Mouse (Mus musculus) liver, adult 2 months (tissue): ENCODE data around the gene Smim23. TPM values are rescaled to one million over a fixed set of nuclear protein-coding genes. Genes with fewer than 3 reads are reported as not detected.

Experiments used
- DNase-seq: peaks from one replicate; pipeline ENCODE4 v3.0.0-alpha.2; 2011; ENCODE audit warnings: low read depth, low spot score; ENCODE audit errors: extremely low read depth
- H3K27ac ChIP-seq: fragments of 200-500 bp; replicated peaks from 2 replicates; pipeline ENCODE4 v1.5.1; 2012; ENCODE audit warnings: low read depth, mild to moderate bottlenecking, control low read depth, inconsistent platforms, low read length; ENCODE audit not compliant: insufficient read depth
- H3K27me3 ChIP-seq: fragments of 200-500 bp; 2 replicates; pipeline ENCODE4 v1.6.1; 2012; ENCODE audit warnings: mild to moderate bottlenecking, moderate library complexity, low read length, inconsistent platforms; ENCODE audit not compliant: control insufficient read depth, insufficient read depth
- H3K36me3 ChIP-seq: fragments of 200-500 bp; 2 replicates; pipeline ENCODE4 v1.6.1; 2012; ENCODE audit warnings: low read length, inconsistent platforms; ENCODE audit not compliant: control insufficient read depth, insufficient read depth
- H3K4me1 ChIP-seq: fragments of 200-500 bp; 2 replicates; pipeline ENCODE4 v1.6.1; 2011; ENCODE audit warnings: low read length; ENCODE audit not compliant: control insufficient read depth, insufficient read depth
- H3K4me3 ChIP-seq: fragments of 200-500 bp; 2 replicates; pipeline ENCODE4 v1.5.1; 2011; ENCODE audit warnings: low read depth, mild to moderate bottlenecking, control low read depth, low read length, moderate library complexity; ENCODE audit not compliant: insufficient read depth
- H3K79me2 ChIP-seq: fragments of 200-500 bp; 2 replicates; pipeline ENCODE4 v1.6.1; 2012; ENCODE audit warnings: inconsistent platforms, mild to moderate bottlenecking, low read length, moderate library complexity; ENCODE audit not compliant: control insufficient read depth, insufficient read depth
- H3K9ac ChIP-seq: fragments of 200-500 bp; 2 replicates; pipeline ENCODE4 v1.6.1; 2012; ENCODE audit warnings: low read depth, mild to moderate bottlenecking, control low read depth, inconsistent platforms, low read length
- CTCF ChIP-seq: fragments of 200-500 bp; IDR thresholded peaks from 2 replicates; pipeline ENCODE4 v1.5.1; 2011; ENCODE audit warnings: low read depth, low read length, control low read depth
- POLR2A ChIP-seq: fragments of 200-500 bp; IDR thresholded peaks from 2 replicates; pipeline ENCODE4 v1.6.1; 2011; ENCODE audit warnings: low read length, control low read depth; ENCODE audit not compliant: insufficient read depth; ENCODE audit errors: extremely low read depth
- WGBS: fragments of 180-500 bp; shearing (Covaris S2); methylation state at CpG from one replicate; pipeline ENCODE4 v1.1.7; 2018; 5-methylcytosine and 5-hydroxymethylcytosine counted together
- polyA plus RNA-seq: library from polyadenylated mRNA; depleted of rRNA; stranded (reverse); fragments of >200 nt; gene quantifications from 2 replicates; pipeline ENCODE4 v1.2.3, GENCODE M21; 2012
- total RNA-seq: library from RNA; depleted of rRNA; stranded (reverse); fragments of >200 nt; gene quantifications from 2 replicates; pipeline ENCODE4 v1.2.3, GENCODE M21; 2014

Gene Smim23
- total and polyA plus RNA-seq, 2 experiments, result not detected

DNA sequence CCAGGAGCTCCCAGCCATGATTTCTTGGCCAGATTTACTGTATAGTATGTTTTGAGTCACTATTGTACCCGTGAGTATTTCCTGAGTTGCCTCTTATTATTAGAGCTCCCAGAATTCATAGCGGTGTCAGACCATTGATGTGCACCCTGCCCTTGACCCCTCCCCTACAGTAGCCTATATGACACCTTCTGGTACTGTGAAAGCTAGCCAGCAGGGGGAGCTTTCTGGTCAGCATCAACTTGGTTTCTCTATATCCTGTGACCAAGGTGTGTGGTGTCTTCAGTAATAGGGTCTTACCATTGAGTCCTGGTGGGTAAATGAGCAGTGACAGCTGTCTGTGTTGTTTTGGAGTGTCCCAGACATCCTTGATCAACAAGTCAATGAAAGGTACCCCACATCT, 18.4 kb downstream of the Smim23 start:
- H3K4me3 ChIP-seq, result no peak overlapping the region
- H3K36me3 ChIP-seq, result no peaks in the 10 kb centered on the region
- no peak overlapping the region for H3K27ac ChIP-seq
- DNase-seq, result peak; percentile 5
- H3K79me2 ChIP-seq, result no peaks in the 10 kb centered on the region
- no peaks in the 10 kb centered on the region for H3K4me1 ChIP-seq
- H3K27me3 ChIP-seq, result no peaks in the 10 kb centered on the region
- WGBS, result 18% methylated on average over 2 of the region's 2 CpGs
- H3K9ac ChIP-seq, result no peak overlapping the region
- peak; percentile 25; the same call in 1 of the 2 replicates for TF ChIP-seq CTCF
- TF ChIP-seq POLR2A, result no peak

DNA sequence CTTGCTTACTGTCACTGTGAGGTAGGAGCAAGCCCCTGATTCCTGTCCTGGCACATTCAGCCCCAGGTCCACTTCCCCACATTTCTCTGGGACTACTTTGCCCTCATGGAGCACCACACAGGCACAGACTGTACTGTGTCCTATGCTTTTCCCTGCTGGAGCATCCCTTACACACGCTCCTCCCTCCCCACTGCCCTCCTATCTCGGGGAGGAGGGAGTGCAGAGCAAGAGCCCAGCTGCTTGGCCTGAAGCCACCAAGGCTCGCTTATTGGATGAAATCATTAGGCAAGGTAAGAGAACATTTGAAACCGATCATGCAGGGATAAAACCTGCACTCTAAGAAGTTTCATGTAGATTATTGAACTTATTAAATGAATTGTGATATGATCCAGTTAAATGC, 20.7 kb downstream of the Smim23 start:
- H3K9ac ChIP-seq, result no peak overlapping the region
- H3K79me2 ChIP-seq, result no peaks in the 10 kb centered on the region
- H3K36me3 ChIP-seq, result no peaks in the 10 kb centered on the region
- no peak overlapping the region for H3K4me3 ChIP-seq
- no peaks in the 10 kb centered on the region for H3K4me1 ChIP-seq
- DNase-seq, result no peak
- no peak overlapping the region for H3K27ac ChIP-seq
- TF ChIP-seq POLR2A (no peak), CTCF (no peak)
- no peaks in the 10 kb centered on the region for H3K27me3 ChIP-seq
- WGBS, result 64% methylated on average over 4 of the region's 4 CpGs

GRCm38 (mm10) chr11:32801715-32802114, 22.7 kb downstream of the Smim23 start:
- Histone ChIP-seq H3K27ac (no peak overlapping the region), H3K4me3 (no peak overlapping the region), H3K36me3 (no peaks in the 10 kb centered on the region), H3K27me3 (no peaks in the 10 kb centered on the region), H3K9ac (no peak overlapping the region), H3K4me1 (no peaks in the 10 kb centered on the region), H3K79me2 (no peaks in the 10 kb centered on the region)
- WGBS, result 74% methylated on average over 6 of the region's 6 CpGs
- TF ChIP-seq CTCF (no peak), POLR2A (no peak)
- no peak for DNase-seq

GRCm38 (mm10) chr11:32800929-32801375, 23.5 kb downstream of the Smim23 start:
- H3K4me3 ChIP-seq, result no peak overlapping the region
- no peaks in the 10 kb centered on the region for H3K36me3 ChIP-seq
- H3K27me3 ChIP-seq, result no peaks in the 10 kb centered on the region
- H3K27ac ChIP-seq, result no peak overlapping the region
- H3K79me2 ChIP-seq, result no peaks in the 10 kb centered on the region
- no peak for TF ChIP-seq CTCF
- TF ChIP-seq POLR2A, result no peak
- H3K4me1 ChIP-seq, result no peaks in the 10 kb centered on the region
- 91% methylated on average over 7 of the region's 7 CpGs for WGBS
- no peak for DNase-seq
- no peak overlapping the region for H3K9ac ChIP-seq

DNA sequence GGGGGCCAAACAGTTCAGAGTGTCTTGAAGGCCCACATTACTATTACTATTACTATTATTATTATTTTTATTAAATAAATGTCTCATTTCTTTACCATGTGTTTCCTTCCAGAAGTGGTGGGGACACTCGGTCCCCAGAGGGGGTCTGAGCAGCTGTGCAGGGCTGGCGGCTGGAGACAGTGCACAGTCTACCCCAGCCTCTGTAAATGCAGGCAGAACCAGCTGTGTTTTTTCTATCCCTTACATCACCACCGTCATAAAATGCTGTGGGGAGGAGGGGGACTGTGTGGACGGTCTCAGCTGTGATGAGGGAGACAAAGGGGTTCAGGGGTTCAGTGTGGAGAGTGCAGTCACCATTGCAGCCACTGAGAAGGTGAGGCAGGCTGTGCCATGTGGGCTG, 26.0 kb downstream of the Smim23 start:
- Histone ChIP-seq H3K27me3 (no peaks in the 10 kb centered on the region), H3K4me3 (no peak overlapping the region), H3K9ac (no peak overlapping the region), H3K27ac (no peak overlapping the region), H3K4me1 (no peaks in the 10 kb centered on the region), H3K36me3 (no peaks in the 10 kb centered on the region), H3K79me2 (no peaks in the 10 kb centered on the region)
- 76% methylated on average over 4 of the region's 4 CpGs for WGBS
- TF ChIP-seq POLR2A (no peak), CTCF (no peak)
- DNase-seq, result no peak

DNA sequence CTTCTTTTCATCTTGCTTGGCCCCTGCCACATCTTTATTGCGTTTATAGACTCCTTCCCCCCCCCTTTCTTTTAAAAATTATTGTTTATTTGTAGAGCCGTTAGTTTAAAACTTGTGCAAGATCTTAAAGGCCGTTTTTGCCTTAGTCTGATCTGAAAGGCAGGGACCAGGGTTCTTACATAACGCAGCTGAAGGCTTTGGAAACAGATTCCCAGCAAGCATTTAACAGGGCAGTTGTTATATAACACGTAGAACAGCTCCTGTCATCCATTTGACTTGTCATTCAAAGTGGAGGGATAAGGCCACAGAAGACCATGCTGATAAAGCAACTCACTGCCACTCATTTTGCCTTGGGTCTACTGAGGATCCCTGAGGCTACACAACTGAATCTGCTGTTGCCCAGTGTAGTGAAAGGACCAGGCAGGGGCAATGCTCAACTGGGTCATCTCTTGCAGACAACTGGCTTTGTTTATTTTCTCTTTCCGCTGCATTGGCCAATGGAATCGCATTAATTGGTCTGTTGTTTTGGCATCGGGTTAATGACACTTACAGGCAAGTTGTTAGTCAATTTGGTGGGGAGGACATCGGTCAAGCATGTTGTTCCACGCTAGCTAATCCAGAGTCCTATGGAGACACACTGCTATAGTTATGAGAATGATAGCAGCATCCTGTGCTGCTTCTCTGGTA, 29.5 kb downstream of the Smim23 start:
- no peak overlapping the region for H3K4me3 ChIP-seq
- TF ChIP-seq POLR2A (no peak), CTCF (no peak)
- no peaks in the 10 kb centered on the region for H3K36me3 ChIP-seq
- no peaks in the 10 kb centered on the region for H3K4me1 ChIP-seq
- 70% methylated on average over 10 of the region's 10 CpGs for WGBS
- peak overlapping the region; percentile 51; the same call in 1 of the 2 replicates for H3K27ac ChIP-seq
- H3K79me2 ChIP-seq, result no peaks in the 10 kb centered on the region
- no peak overlapping the region for H3K9ac ChIP-seq
- DNase-seq, result peak; percentile 24
- H3K27me3 ChIP-seq, result no peaks in the 10 kb centered on the region
